Mouse (Mus musculus): Measurements from ENCODE around the gene Elovl6.

DNA sequence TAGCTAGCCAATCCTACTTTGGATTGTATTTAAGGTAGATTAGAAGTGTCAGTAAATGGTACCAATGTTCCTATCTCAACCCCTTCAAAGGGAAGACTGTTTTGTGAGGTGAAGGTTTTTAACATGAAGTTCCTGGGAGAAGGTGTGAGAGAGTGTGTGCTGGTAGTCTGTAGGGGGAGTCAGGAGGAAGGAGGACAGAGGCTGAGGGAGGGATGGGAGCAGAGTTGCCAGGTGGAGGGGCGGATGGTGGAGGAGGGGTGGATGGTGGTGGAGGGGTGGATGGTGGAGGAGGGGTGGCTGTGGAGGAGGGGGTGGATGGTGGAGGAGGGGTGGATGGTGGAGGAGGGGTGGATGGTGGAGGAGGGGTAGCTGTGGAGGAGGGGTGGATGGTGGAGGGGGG lies 24.4 kb upstream of the Elovl6 start:
- TF ChIP-seq CHD2 (IDR thresholded peaks at IDR 0.05; ENCODE audit: low read depth, low read length) (no peak), MAFK (IDR thresholded peaks at IDR 0.05; ENCODE audit: insufficient read depth, low read depth, low read length) (no peak), HCFC1 (IDR thresholded peaks at IDR 0.05; ENCODE audit: borderline replicate concordance, insufficient read depth, low read length) (no peak)
